Mouse (Mus musculus) thymus, adult 2 months (tissue): Measurements from ENCODE around the gene Mrpl16. TPM values are rescaled to one million over a fixed set of nuclear protein-coding genes. Genes with fewer than 3 reads are reported as not detected.

Experiments
- DNase-seq: peaks from one replicate; pipeline ENCODE4 v3.0.0; 2021
- H3K27ac ChIP-seq: fragments of 200-500 bp; 2 replicates; pipeline ENCODE4 v1.5.1; 2012; ENCODE audit warnings: low read length, control low read depth; ENCODE audit not compliant: control insufficient read depth, insufficient read depth
- H3K27me3 ChIP-seq: fragments of 200-500 bp; 2 replicates; pipeline ENCODE4 v1.6.1; 2012; ENCODE audit warnings: mild to moderate bottlenecking, low read length, moderate library complexity, mixed read lengths; ENCODE audit not compliant: control insufficient read depth, insufficient read depth
- H3K36me3 ChIP-seq: fragments of 200-500 bp; 2 replicates; pipeline ENCODE4 v1.6.1; 2012; ENCODE audit warnings: mild to moderate bottlenecking, low read length, moderate library complexity; ENCODE audit not compliant: control insufficient read depth, insufficient read depth
- H3K4me1 ChIP-seq: fragments of 200-500 bp; replicated peaks from 2 replicates; pipeline ENCODE4 v1.6.1; 2012; ENCODE audit warnings: low read length; ENCODE audit not compliant: control insufficient read depth, insufficient read depth
- H3K4me3 ChIP-seq: fragments of 200-500 bp; 2 replicates; pipeline ENCODE4 v1.5.1; 2012; ENCODE audit warnings: mild to moderate bottlenecking, low read length, control low read depth, moderate library complexity; ENCODE audit not compliant: control insufficient read depth, insufficient read depth
- CTCF ChIP-seq: fragments of 200-500 bp; IDR thresholded peaks from 2 replicates; pipeline ENCODE4 v1.5.1; 2012; ENCODE audit warnings: mild to moderate bottlenecking, control low read depth, low read length, moderate library complexity, borderline replicate concordance; ENCODE audit not compliant: control insufficient read depth, poor library complexity, insufficient read depth; ENCODE audit errors: extremely low read depth
- POLR2A ChIP-seq: fragments of 200-500 bp; IDR thresholded peaks from 2 replicates; pipeline ENCODE4 v1.6.1; 2012; ENCODE audit warnings: mild to moderate bottlenecking, low read length, control low read depth, moderate library complexity; ENCODE audit not compliant: control insufficient read depth, poor library complexity, insufficient read depth; ENCODE audit errors: extremely low read depth
- WGBS: fragments of 180-500 bp; shearing (Covaris S2); methylation state at CpG from one replicate; pipeline ENCODE4 v1.1.7; 2018; 5-methylcytosine and 5-hydroxymethylcytosine counted together
- polyA plus RNA-seq: library from polyadenylated mRNA; depleted of rRNA; stranded (reverse); fragments of >200 nt; gene quantifications from 2 replicates; pipeline ENCODE4 v1.2.3, GENCODE M21; 2012; rRNA removed

Gene Mrpl16
- polyA plus RNA-seq: 8.9 and 10.6 TPM in 2 replicates

DNA sequence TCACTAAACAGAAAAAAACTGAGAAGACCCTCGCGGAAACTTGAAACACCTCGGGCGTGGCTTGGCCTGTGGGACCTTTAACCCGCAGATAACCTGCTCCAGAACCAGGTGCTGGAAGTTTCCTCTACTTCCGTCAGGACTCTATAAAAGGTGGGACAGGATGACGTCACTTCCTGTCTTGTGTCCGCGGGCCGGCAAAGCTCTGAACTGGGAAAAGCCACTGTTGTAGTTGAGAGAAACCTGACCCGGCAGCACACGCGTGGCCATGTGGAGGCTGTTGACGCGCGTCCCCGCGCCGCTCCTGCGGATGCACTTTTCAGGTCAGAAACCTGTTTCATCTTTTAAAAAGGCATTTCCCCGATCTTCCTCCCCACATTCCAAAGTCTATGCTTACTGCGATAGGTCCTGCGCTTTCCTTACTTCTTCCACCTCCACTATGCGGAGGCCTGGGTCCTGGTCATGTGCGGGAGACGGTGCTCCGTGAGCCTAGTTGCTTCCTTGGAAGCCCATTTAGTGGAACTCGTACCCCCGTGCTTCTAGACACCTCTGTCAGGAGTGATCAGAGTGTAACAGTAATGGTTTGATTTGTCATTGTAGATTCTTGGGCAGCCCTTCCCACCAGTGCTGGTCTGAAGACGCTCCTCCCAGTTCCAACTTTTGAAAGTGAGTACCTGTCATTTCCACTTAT is at the start of gene Mrpl16:
Mrpl16 (plus strand) TSS at position 187 of the 688 bp plus-strand sequence.
- Histone ChIP-seq H3K4me3 (peak within 1 kb of the TSS; percentile 55), H3K4me1 (no peaks in the 10 kb centered on the region), H3K36me3 (peaks cover 12% of the 10 kb centered on the region; the same call in 1 of the 2 replicates), H3K27ac (no peak within 1 kb of the TSS), H3K27me3 (no peaks in the 10 kb centered on the region)
- peak; percentile 86 for DNase-seq
- WGBS: under 1% methylated on average over 30 of the region's 30 CpGs
- TF ChIP-seq CTCF (no peak), POLR2A (no peak)

DNA sequence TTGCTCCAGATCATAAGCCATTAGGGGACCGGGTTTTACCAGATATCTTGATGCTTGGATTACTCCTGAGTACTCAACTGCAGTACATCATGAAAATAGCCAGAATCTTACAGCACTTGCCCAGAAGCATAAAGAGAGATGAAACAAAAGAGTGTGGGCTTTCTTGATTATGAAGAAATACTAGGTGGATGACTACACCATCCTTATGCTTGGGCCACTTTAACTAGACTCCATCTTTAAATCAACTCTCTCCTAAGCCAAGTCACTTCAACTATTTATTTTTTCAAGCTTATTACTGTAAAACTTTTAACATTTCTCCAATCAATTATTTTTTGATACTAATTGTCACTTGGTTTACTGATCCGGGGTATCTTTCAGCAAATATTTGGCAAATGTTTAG is 46.3 kb upstream of the Mrpl16 start:
- no peak overlapping the region for H3K27ac ChIP-seq
- TF ChIP-seq CTCF (no peak), POLR2A (no peak)
- DNase-seq: no peak
- no peaks in the 10 kb centered on the region for H3K4me1 ChIP-seq
- whole genome bisulfite sequencing: 98% methylated on average over 2 of the region's 2 CpGs
- no peak overlapping the region for H3K4me3 ChIP-seq
- no peaks in the 10 kb centered on the region for H3K27me3 ChIP-seq
- no peaks in the 10 kb centered on the region for H3K36me3 ChIP-seq

DNA sequence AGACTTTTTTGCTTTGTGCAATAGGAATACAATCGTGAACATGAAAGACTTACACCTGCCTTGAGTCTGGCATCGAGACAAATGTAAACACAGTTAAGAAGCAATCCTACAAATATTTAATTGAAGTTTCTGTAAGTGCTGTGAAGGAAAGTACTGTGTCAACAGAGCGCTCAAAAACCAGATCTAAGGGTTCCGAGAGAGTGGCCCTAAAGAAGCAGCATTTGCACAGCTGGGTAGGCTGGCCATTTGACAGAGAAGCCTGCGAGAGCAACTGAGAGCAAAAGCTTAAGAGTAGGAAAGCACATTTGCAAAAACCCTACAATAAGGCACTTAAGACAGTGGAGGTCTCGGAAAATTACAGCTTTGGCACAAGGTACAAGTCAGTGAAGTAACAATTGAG is 45.9 kb upstream of the Mrpl16 start:
- Histone ChIP-seq H3K27ac (no peak overlapping the region), H3K4me1 (no peaks in the 10 kb centered on the region), H3K36me3 (no peaks in the 10 kb centered on the region), H3K27me3 (no peaks in the 10 kb centered on the region), H3K4me3 (no peak overlapping the region)
- TF ChIP-seq CTCF (no peak), POLR2A (no peak)
- 94% methylated on average over 6 of the region's 6 CpGs for WGBS
- no peak for DNase-seq

DNA sequence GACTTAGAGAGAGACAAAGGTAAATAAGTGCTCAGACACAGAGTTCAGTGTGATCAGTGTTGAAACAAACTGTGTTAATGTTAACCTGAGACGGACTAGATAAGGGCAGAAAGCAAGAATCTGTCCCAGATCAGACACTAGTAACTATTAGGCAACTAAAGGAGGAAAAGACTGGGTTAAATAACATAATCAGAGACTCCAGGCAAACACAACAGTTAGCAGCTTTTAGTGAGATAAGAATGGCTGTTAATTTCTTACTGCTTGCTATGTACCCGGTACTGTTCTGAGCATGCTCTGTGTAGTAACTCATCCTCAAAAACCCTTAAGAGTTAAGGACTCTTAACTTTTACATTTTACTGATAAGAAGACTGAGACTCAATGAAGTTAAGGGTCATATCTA is 44.3 kb upstream of the Mrpl16 start:
- TF ChIP-seq POLR2A (no peak), CTCF (no peak)
- WGBS: 98% methylated on average over 2 of the region's 2 CpGs
- no peaks in the 10 kb centered on the region for H3K4me1 ChIP-seq
- H3K27ac ChIP-seq: no peak overlapping the region
- no peak for DNase-seq
- no peaks in the 10 kb centered on the region for H3K36me3 ChIP-seq
- no peak overlapping the region for H3K4me3 ChIP-seq
- no peaks in the 10 kb centered on the region for H3K27me3 ChIP-seq

DNA sequence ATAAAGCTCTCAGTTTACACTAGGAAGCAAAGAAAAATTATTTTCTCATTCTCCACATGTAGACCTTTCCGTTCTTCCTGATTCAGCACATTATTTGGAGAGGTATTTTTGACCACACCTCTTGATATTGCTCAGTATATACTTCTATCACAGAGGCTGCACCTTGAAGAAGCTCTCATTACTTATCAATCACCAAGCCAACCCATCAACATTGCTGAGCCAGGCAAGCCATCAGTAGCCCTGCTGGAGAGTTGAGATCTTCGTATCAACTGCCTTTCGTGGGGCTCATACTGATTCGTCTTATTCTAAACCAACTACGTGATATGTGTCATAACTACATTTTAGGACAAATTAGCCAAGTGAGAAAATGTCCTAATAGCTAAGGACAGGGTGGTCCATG is 42.9 kb upstream of the Mrpl16 start:
- no peak overlapping the region for H3K27ac ChIP-seq
- no peaks in the 10 kb centered on the region for H3K4me1 ChIP-seq
- no peak for DNase-seq
- no peaks in the 10 kb centered on the region for H3K27me3 ChIP-seq
- no peak for TF ChIP-seq POLR2A
- no peak for TF ChIP-seq CTCF
- no peak overlapping the region for H3K4me3 ChIP-seq
- WGBS: 96% methylated on average over 5 of the region's 5 CpGs
- no peaks in the 10 kb centered on the region for H3K36me3 ChIP-seq

DNA sequence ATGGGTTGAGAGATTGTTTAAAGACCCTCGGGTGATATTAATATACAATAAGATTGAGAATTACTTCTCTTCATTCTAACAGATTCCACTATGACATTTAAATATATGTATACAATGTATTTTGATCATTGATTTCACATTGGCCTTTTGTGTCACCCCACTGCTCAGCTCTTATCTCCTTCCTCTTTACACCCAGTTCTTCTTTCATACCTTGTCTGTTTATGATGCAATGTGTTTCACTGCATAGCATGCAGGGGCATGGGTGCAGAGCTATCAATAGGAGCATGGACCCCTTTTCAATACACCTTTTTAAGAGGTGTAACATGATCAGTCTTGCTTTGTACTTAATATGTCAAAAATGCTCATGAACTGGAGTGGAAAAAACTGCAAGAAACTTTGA is 39.9 kb upstream of the Mrpl16 start:
- Histone ChIP-seq H3K4me1 (no peaks in the 10 kb centered on the region), H3K36me3 (no peaks in the 10 kb centered on the region), H3K4me3 (no peak overlapping the region), H3K27ac (no peak overlapping the region), H3K27me3 (no peaks in the 10 kb centered on the region)
- 93% methylated on average over 1 of the region's 1 CpGs for WGBS
- no peak for DNase-seq
- TF ChIP-seq CTCF: no peak
- no peak for TF ChIP-seq POLR2A
